Mouse (Mus musculus) adrenal gland, postnatal 4 days (tissue): ENCODE measurements around the gene 4833423E24Rik. TPM values are rescaled to one million over a fixed set of nuclear protein-coding genes. Genes with fewer than 3 reads are reported as not detected.

Experiments
- DNase-seq, 2 experiments: peaks; one replicate each; pipeline ENCODE4 v3.0.0; 2021 to 2022; ENCODE audit warnings: low spot score in 2 of 2, mixed read lengths in 2 of 2
- long read RNA-seq, 2 experiments: library from polyadenylated mRNA; stranded (forward); transcript quantifications; one replicate each; pipeline ENCODE4 v2.0.0; 2021
- total RNA-seq, 2 experiments: library from RNA; stranded (reverse); gene quantifications; 2 replicates each; pipeline ENCODE4 v1.2.3; 2021

Gene 4833423E24Rik
- under 1 TPM; 0.34 to 0.48 TPM for total RNA-seq
- long read RNA-seq, experiment 1, partial matches to known transcripts: 0 of 1 reads
- long read RNA-seq, experiment 1, other reads (novel, unspliced or antisense): 0 of 1 reads
- long read RNA-seq, experiment 2, partial matches to known transcripts: 0 of 1 reads
- long read RNA-seq, experiment 2, other reads (novel, unspliced or antisense): 0 of 1 reads

GRCm38 (mm10) chr2:85518879-85519278 lies at the start of gene 4833423E24Rik:
Gene 4833423E24Rik (minus strand): TSS chr2:85519024.
- DNase-seq: no peak

GRCm38 (mm10) chr2:85561187-85561586 lies 42.4 kb upstream of the 4833423E24Rik start:
- no peak for DNase-seq

GRCm38 (mm10) chr2:85560226-85560625 lies 41.4 kb upstream of the 4833423E24Rik start:
- no peak for DNase-seq

GRCm38 (mm10) chr2:85554806-85555205 lies 36.0 kb upstream of the 4833423E24Rik start:
- no peak for DNase-seq

GRCm38 (mm10) chr2:85533934-85534333 lies 15.1 kb upstream of the 4833423E24Rik start:
- DNase-seq: no peak

GRCm38 (mm10) chr2:85532082-85532778 lies 13.4 kb upstream of the 4833423E24Rik start:
- DNase-seq: no peak

GRCm38 (mm10) chr2:85522859-85523489 lies 4.2 kb upstream of the 4833423E24Rik start:
- no peak for DNase-seq

- no peak for DNase-seq
These were observed 532 bp downstream of the 4833423E24Rik start for GRCm38 (mm10) chr2:85518292-85518691.

GRCm38 (mm10) chr2:85510376-85510775 lies 8.4 kb downstream of the 4833423E24Rik start:
- DNase-seq: no peak

- no peak for DNase-seq
These were observed 28.4 kb downstream of the 4833423E24Rik start for GRCm38 (mm10) chr2:85490396-85490795.

- DNase-seq: no peak
These were observed 52.0 kb downstream of the 4833423E24Rik start for GRCm38 (mm10) chr2:85466801-85467325.

GRCm38 (mm10) chr2:85443539-85443938 lies 75.3 kb downstream of the 4833423E24Rik start, which contains the start of gene Olfr995:
Gene Olfr995 (minus strand): TSS chr2:85443639.
- DNase-seq: no peak

- no peak for DNase-seq
These were observed 76.3 kb downstream of the 4833423E24Rik start for GRCm38 (mm10) chr2:85442546-85442945.

- DNase-seq: no peak
These were observed 82.5 kb downstream of the 4833423E24Rik start, which contains the start of gene Olfr994 for GRCm38 (mm10) chr2:85436351-85436750. Gene Olfr994 (minus strand): TSS chr2:85436451.

Other genes starting within 250 kb of the 4833423E24Rik start
- gene Olfr987, start 179.7 kb downstream of the 4833423E24Rik start, total RNA-seq: not detected
- not detected for gene Olfr988, start 155.8 kb downstream of the 4833423E24Rik start, total RNA-seq
- gene Olfr992, start 109.6 kb downstream of the 4833423E24Rik start, total RNA-seq: not detected
- gene Olfr993, start 104.1 kb downstream of the 4833423E24Rik start, total RNA-seq: not detected
- gene Olfr994, start 82.6 kb downstream of the 4833423E24Rik start, total RNA-seq: not detected
- gene Olfr995, start 75.4 kb downstream of the 4833423E24Rik start, total RNA-seq: not detected
- gene Olfr996, start 60.2 kb upstream of the 4833423E24Rik start, total RNA-seq: not detected
- not detected for gene Olfr998, start 69.9 kb upstream of the 4833423E24Rik start, total RNA-seq
- not detected for gene Olfr1000, start 92.9 kb upstream of the 4833423E24Rik start, total RNA-seq
- not detected for gene Olfr1002, start 131.7 kb upstream of the 4833423E24Rik start, total RNA-seq
- not detected for gene Olfr154, start 145.4 kb upstream of the 4833423E24Rik start, total RNA-seq
- not detected for gene Olfr1006, start 159.7 kb upstream of the 4833423E24Rik start, total RNA-seq
- not detected for gene Olfr1008, start 170.4 kb upstream of the 4833423E24Rik start, total RNA-seq
- under 1 TPM in 1 of 2 experiments, not detected in 1; 0.11 TPM for gene Olfr1009, start 196.4 kb upstream of the 4833423E24Rik start, total RNA-seq
- not detected for gene Olfr1012, start 243.7 kb upstream of the 4833423E24Rik start, total RNA-seq
- not detected for gene Olfr1013, start 248.1 kb upstream of the 4833423E24Rik start, total RNA-seq